14 mouse cellular contexts compared by ENCODE assay signal in genomic region chr15:84674329-84675067, GRCm38 (mm10). TPM values are rescaled to one million over a fixed set of nuclear protein-coding genes. Genes with fewer than 3 reads are reported as not detected.
DNase-seq lines count a peak whose midpoint lies in the region; ATAC-seq and TF ChIP-seq lines count a peak whose summit lies in the region.
"Had no signal": no experiment of that assay in that cellular context is flagged by ENCODE, and none has a peak within 500 bp of the region (broad histone marks: within the 10 kb centered on the region; RNA-seq: fewer than 3 reads in every experiment).

No protein-coding gene starts in this region.

- no peak for TF ChIP-seq POLR2A in CH12.LX (IDR thresholded peaks at IDR 0.05; ENCODE audit: low read depth, low read length)
- TF ChIP-seq POLR2A in small intestine, adult 2 months (IDR thresholded peaks at IDR 0.05; ENCODE audit: low read depth, low read length) = no peak

- H3K4me1 ChIP-seq in CH12.LX (ENCODE audit: control insufficient read depth in 1 of 2, insufficient read depth in 2 of 2) = peaks cover 5 to 13% of the 10 kb centered on the region in 2 experiments
- peaks cover 32% of the 10 kb centered on the region for H3K4me1 ChIP-seq in small intestine, adult 2 months (ENCODE audit: control insufficient read depth, insufficient read depth, insufficient read length, low read length)

- no peak for ATAC-seq in CD4-positive, CD25-positive, alpha-beta regulatory T cell, adult 4 months
- ATAC-seq: midbrain, embryonic 13.5 days had no signal

- no peak overlapping the region for H3K4me3 ChIP-seq in layer of hippocampus, adult 2 months
- H3K4me3 ChIP-seq in CH12.LX (replicated peaks in 1 of 3; ENCODE audit: low read depth in 2 of 3, low read length in 2 of 3, poor library complexity in 1 of 3) = no peak overlapping the region
- peak overlapping the region; percentile 60 for H3K4me3 ChIP-seq in small intestine, adult 2 months (ENCODE audit: low read depth, low read length)
- H3K4me3 ChIP-seq: midbrain, embryonic 13.5 days had no signal

- TF ChIP-seq RAD21 in CH12.LX (IDR thresholded peaks at IDR 0.05; ENCODE audit: low read depth, low read length) = peak; percentile 11

- peaks cover 12% of the 10 kb centered on the region for H3K27me3 ChIP-seq in CH12.LX (replicated peaks)
- no peaks in the 10 kb centered on the region for H3K27me3 ChIP-seq in small intestine, adult 2 months (ENCODE audit: control insufficient read depth, insufficient read depth, low read length)
- H3K27me3 ChIP-seq: midbrain, embryonic 13.5 days had no signal

- peaks cover 2% of the 10 kb centered on the region for H3K9me3 ChIP-seq in CH12.LX (replicated peaks; ENCODE audit: low read length)
- H3K9me3 ChIP-seq: midbrain, embryonic 13.5 days had no signal

- in situ Hi-C loops in CH12.LX (cut with MboI; ENCODE audit: low pct_ligation_motif_present, low pct_unique_long_range_greater_than_20kb, low sequenced_read_pairs) = loop anchor here (10.0 kb wide), 1 partner anchor 250 kb away; the partner anchor contains the start of genes Gm29666 and Nup50

- no peak overlapping the region for H3K4me2 ChIP-seq in CH12.LX (ENCODE audit: insufficient read depth, low read depth, poor library complexity, severe bottlenecking)
- H3K4me2 ChIP-seq: midbrain, embryonic 13.5 days had no signal

- 36% methylated on average over 11 of the region's 11 CpGs for WGBS in small intestine, adult 2 months

- no peak for TF ChIP-seq EP300 in CH12.LX (IDR thresholded peaks at IDR 0.05; ENCODE audit: low read length)

- H3K36me3 ChIP-seq in CH12.LX (replicated peaks in 1 of 2; ENCODE audit: control insufficient read depth in 1 of 2, insufficient read depth in 1 of 2, low read length in 1 of 2) = no peaks in the 10 kb centered on the region
- H3K36me3 ChIP-seq in small intestine, adult 2 months (ENCODE audit: control insufficient read depth, insufficient read depth, low read length) = no peaks in the 10 kb centered on the region
- H3K36me3 ChIP-seq: midbrain, embryonic 13.5 days had no signal

- peak; percentile 77 for TF ChIP-seq CTCF in layer of hippocampus, adult 2 months (conservative IDR thresholded peaks at IDR 0.05)
- peak in 1 of 2 experiments; percentile 52; a peak in 3 of 4 replicates for TF ChIP-seq CTCF in CH12.LX (conservative IDR thresholded peaks at IDR 0.05 in 1 of 2, IDR thresholded peaks at IDR 0.05 in 1 of 2; ENCODE audit: low read depth in 2 of 2, low read length in 2 of 2)
- TF ChIP-seq CTCF in small intestine, adult 2 months (IDR thresholded peaks at IDR 0.05; ENCODE audit: extremely low read depth, insufficient read length, insufficient replicate concordance, low read depth, low read length) = peak; percentile 28; the same call in 1 of the 2 replicates

- no peak overlapping the region for H3K27ac ChIP-seq in layer of hippocampus, adult 2 months
- no peak overlapping the region for H3K27ac ChIP-seq in CH12.LX (ENCODE audit: insufficient read depth, low read depth)
- peak overlapping the region; percentile 100 for H3K27ac ChIP-seq in small intestine, adult 2 months (ENCODE audit: insufficient read depth, low read depth, low read length)
- H3K27ac ChIP-seq: midbrain, embryonic 13.5 days had no signal

- dilution Hi-C loops in CH12.LX (cut with MboI; ENCODE audit: extremely low pct_ligation_motif_present, extremely low pct_unique_long_range_greater_than_20kb, low sequenced_read_pairs) = no loop called here

- peak; percentile 7 for DNase-seq in CD4-positive, CD25-positive, alpha-beta regulatory T cell, adult 2 months (ENCODE audit: low read depth, low spot score)
- DNase-seq in layer of hippocampus, adult 2 months (ENCODE audit: low spot score in 2 of 2) = no peak
- no peak for DNase-seq in layer of hippocampus, adult 8-10 months (ENCODE audit: low spot score in 2 of 2)
- DNase-seq in CH12.LX (ENCODE audit: extremely low read depth) = no peak
- DNase-seq in cerebellum, postnatal 14 days = no peak
- no peak for DNase-seq in right cerebral cortex, postnatal 14 days
- DNase-seq: adrenal gland, postnatal 36 days; heart, adult 18-20 months; heart, postnatal 14 days; lung, postnatal 4 days had no signal

- H3K79me2 ChIP-seq in CH12.LX (replicated peaks; ENCODE audit: control insufficient read depth, extremely low read depth, insufficient read depth, poor library complexity, severe bottlenecking) = no peaks in the 10 kb centered on the region

- H3K9ac ChIP-seq in CH12.LX (ENCODE audit: insufficient read depth, low read depth) = 0 out of 2 replicates have a peak overlapping the region, but pooled peaks have one; percentile 7
- H3K9ac ChIP-seq: midbrain, embryonic 13.5 days had no signal

TF ChIP-seq in CH12.LX, 34 proteins besides CTCF, POLR2A, EP300 and RAD21:
- TF ChIP-seq CHD1 (IDR thresholded peaks at IDR 0.05; ENCODE audit: low read depth, low read length) (no peak), MEF2A (IDR thresholded peaks at IDR 0.05; ENCODE audit: borderline replicate concordance, low read depth, low read length) (no peak), PAX5 (IDR thresholded peaks at IDR 0.05; ENCODE audit: low read length) (no peak), CHD2 (IDR thresholded peaks at IDR 0.05; ENCODE audit: low read length) (no peak), RCOR1 (conservative IDR thresholded peaks at IDR 0.05; ENCODE audit: low read depth, low read length) (no peak), JUND (conservative IDR thresholded peaks at IDR 0.05; ENCODE audit: low read depth, low read length) (no peak), NRF1 (IDR thresholded peaks at IDR 0.05; ENCODE audit: low read depth, low read length) (no peak), USF2 (conservative IDR thresholded peaks at IDR 0.05; ENCODE audit: low read depth, low read length) (no peak), MYC (IDR thresholded peaks at IDR 0.05; ENCODE audit: low read depth, low read length) (no peak), MAFK (IDR thresholded peaks at IDR 0.05; ENCODE audit: insufficient replicate concordance, low read length) (no peak), ZNF384 (IDR thresholded peaks at IDR 0.05; ENCODE audit: low read depth, low read length) (no peak)

RNA-seq across cellular contexts. Expression of gene Prr5, which starts 5.1 kb away (rescaled TPM):
- under 1 TPM in 1 of 2 experiments, not detected in 1; 0.56 TPM for polyA plus RNA-seq in CD4-positive, CD25-positive, alpha-beta regulatory T cell, adult 4 months (2017; shearing (Covaris generic))
- total RNA-seq in layer of hippocampus, adult 2 months (2021) = 10 to 100 TPM; 15.5 to 16.9 TPM
- total RNA-seq in layer of hippocampus, adult 8-10 months (2022) = 10 to 100 TPM; 11.0 to 14.2 (median 13.6) TPM
- total RNA-seq in CH12.LX (2012; rRNA removed) = 19.7 and 28.5 TPM in 2 replicates
- 10.4 and 11.6 TPM in 2 replicates for total RNA-seq in CH12.LX (2014; rRNA removed)
- polyA plus RNA-seq in CH12.LX (2012; ENCODE audit: insufficient read length, low read depth) = 58.2 and 68.2 TPM in 2 replicates
- polyA plus RNA-seq in small intestine, adult 2 months (2012; rRNA removed) = 43.2 and 82.9 TPM in 2 replicates
- total RNA-seq: MEL had no signal

RNA-seq across cellular contexts. Expression of gene Arhgap8, which starts 45.4 kb away (rescaled TPM):
- polyA plus RNA-seq in CD4-positive, CD25-positive, alpha-beta regulatory T cell, adult 4 months (2017; shearing (Covaris generic)) = not detected
- under 1 TPM in 1 of 2 experiments, not detected in 1; 0.64 TPM for total RNA-seq in layer of hippocampus, adult 2 months (2021)
- under 1 TPM in 3 of 4 experiments, not detected in 1; 0.18 to 0.76 (median 0.39) TPM for total RNA-seq in layer of hippocampus, adult 8-10 months (2022)
- 0.08 TPM in 1 of 2 replicates, not detected in the other for total RNA-seq in CH12.LX (2012; rRNA removed)
- not detected in 2 replicates for total RNA-seq in CH12.LX (2014; rRNA removed)
- not detected in 2 replicates for polyA plus RNA-seq in CH12.LX (2012; ENCODE audit: insufficient read length, low read depth)
- 4.2 and 6.3 TPM in 2 replicates for polyA plus RNA-seq in small intestine, adult 2 months (2012; rRNA removed)
- total RNA-seq: MEL had no signal
